Mouse (Mus musculus): ENCODE data around the gene Eif2s3x.
"Not testable (repeated sequence)": the region's sequence is repeated elsewhere in the genome, so short reads cannot be mapped to it uniquely, and the experiment has no call there.

The Eif2s3x gene

GRCm38 (mm10) chrX:94212597-94213321 lies at the start of gene Eif2s3x:
Eif2s3x (minus strand) TSS chrX:94212862.
- in situ Hi-C loops (cut with MseI, MboI), result no loop called here

DNA sequence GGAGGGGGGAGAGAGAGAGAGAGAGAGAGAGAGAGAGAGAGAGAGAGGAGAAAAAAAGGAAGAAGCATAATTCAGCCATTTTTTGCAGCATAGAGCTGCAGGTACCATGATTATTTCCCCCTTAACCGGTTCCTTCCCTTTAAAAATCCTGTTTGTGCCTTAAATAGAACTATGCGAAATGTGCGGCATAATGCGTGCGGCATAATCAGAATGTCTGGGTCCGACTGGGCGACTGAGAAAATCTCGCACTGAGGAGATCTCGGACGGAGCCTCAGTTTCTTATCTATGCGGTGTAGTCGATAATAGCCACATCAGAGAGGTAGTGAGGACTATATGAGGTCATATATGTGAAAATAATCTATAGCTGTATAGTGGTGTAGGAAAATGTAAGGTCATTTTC lies 22.9 kb upstream of the Eif2s3x start:
- in situ Hi-C loops (cut with MseI, MboI), result no loop called here

GRCm38 (mm10) chrX:94235190-94235555 lies 22.5 kb upstream of the Eif2s3x start:
- in situ Hi-C loops (cut with MseI, MboI), result no loop called here

GRCm38 (mm10) chrX:94234532-94235189 lies 22.0 kb upstream of the Eif2s3x start, which contains the start of gene Klhl15:
Klhl15 (plus strand) TSS chrX:94234599.
- in situ Hi-C loops (cut with MseI, MboI), result no loop called here

GRCm38 (mm10) chrX:94233936-94234531 lies 21.4 kb upstream of the Eif2s3x start:
- in situ Hi-C loops (cut with MseI, MboI), result no loop called here

GRCm38 (mm10) chrX:94233432-94233831 lies 20.8 kb upstream of the Eif2s3x start:
- in situ Hi-C loops (cut with MseI, MboI), result no loop called here

GRCm38 (mm10) chrX:94213384-94213783 lies 722 bp upstream of the Eif2s3x start:
- in situ Hi-C loops (cut with MseI, MboI), result no loop called here

DNA sequence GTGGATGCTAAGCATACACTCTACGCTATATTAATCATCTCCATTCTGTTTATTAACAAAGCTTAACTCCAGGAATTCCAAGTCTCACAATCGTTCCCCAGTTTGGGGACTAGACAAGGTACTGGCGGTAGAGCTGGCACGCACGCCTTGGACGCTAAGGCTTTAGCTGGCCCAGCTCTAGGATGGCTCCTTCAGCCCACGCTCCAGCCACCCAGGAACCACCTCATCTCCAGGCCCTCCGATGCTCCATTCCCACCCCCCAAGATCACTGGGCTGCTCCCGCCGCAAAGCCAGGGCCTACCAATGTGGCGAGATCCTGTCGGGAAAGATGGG lies 432 bp downstream of the Eif2s3x start:
- in situ Hi-C loops (cut with MseI, MboI), result no loop called here

DNA sequence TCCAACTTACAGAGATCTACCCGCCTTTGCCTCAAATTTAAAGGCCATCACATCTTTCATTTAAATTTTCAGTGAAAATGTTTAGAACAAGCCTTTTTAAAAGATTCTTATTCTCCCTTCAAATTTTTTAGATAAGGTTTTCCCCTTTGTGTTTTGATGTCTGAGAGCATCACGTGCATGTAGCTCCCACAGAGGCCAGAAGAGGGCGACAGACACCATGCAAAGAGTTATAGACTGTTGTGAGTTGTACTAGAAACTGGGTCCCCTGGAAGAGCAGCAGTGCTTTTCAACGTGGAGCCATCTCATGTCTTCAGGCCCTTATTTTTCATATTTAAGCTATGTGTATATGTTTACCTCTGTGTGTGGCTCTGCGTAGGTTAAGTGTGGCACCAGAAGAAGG lies 14.9 kb downstream of the Eif2s3x start:
- in situ Hi-C loops (cut with MseI, MboI), result no loop called here

DNA sequence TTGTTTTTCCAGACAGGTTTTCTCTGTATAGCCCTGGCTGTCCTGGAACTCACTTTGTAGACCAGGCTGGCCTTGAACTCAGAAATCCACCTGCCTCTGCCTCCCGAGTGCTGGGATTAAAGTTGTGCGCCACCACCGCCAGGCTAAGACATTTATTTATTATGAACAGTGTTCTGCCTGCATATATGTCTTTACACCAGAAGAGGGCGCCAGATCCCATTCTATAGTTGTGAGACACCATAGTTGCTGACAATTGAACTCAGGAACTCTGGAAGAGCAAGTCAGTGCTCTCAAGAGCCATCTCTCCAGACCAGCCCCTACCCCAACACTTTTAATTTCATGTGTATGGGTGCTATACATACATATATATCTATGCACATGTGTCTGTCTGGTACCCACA lies 18.8 kb downstream of the Eif2s3x start:
- in situ Hi-C loops (cut with MseI, MboI), result not testable (repeated sequence)

- in situ Hi-C loops (cut with MseI, MboI), result no loop called here
Measured at GRCm38 (mm10) chrX:94185156-94185555, 27.5 kb downstream of the Eif2s3x start.

GRCm38 (mm10) chrX:94183814-94184213 lies 28.8 kb downstream of the Eif2s3x start:
- in situ Hi-C loops (cut with MseI, MboI), result no loop called here

- in situ Hi-C loops (cut with MseI, MboI), result no loop called here
Measured at GRCm38 (mm10) chrX:94177715-94178340, 34.8 kb downstream of the Eif2s3x start.

DNA sequence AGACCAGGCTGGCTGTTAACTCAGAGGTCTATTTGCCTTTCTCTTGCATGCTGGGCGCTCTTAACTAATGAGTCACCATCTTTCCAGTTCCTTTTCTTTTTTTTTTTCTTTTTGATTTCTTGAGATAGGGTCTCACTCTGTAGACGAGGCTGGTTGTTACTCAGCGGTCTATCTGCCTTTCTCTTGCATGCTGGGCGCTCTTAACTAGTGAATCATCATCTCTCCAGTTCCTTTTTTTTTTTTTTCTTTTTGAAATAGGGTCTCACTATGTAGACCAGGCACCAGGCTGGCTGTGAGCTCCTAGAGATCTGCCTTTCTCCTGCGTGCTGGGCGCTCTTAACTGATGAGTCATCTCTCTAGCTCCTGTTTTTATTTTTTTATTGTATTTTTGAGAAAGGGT lies 43.3 kb downstream of the Eif2s3x start:
- in situ Hi-C loops (cut with MseI, MboI), result no loop called here

- in situ Hi-C loops (cut with MseI, MboI), result no loop called here
Measured at GRCm38 (mm10) chrX:94152251-94152830, 60.3 kb downstream of the Eif2s3x start.

- in situ Hi-C loops (cut with MseI, MboI), result no loop called here
Measured at GRCm38 (mm10) chrX:94150471-94150870, 62.2 kb downstream of the Eif2s3x start.

- in situ Hi-C loops (cut with MseI, MboI), result no loop called here
Measured at GRCm38 (mm10) chrX:94142004-94142771, 70.5 kb downstream of the Eif2s3x start.

- in situ Hi-C loops (cut with MseI, MboI), result no loop called here
Measured at GRCm38 (mm10) chrX:94140080-94140479, 72.6 kb downstream of the Eif2s3x start.

Data from mouse trophoblast stem cell (cell line).